Comparison of ENCODE assay signal across 16 mouse cellular contexts in the genomic region with DNA sequence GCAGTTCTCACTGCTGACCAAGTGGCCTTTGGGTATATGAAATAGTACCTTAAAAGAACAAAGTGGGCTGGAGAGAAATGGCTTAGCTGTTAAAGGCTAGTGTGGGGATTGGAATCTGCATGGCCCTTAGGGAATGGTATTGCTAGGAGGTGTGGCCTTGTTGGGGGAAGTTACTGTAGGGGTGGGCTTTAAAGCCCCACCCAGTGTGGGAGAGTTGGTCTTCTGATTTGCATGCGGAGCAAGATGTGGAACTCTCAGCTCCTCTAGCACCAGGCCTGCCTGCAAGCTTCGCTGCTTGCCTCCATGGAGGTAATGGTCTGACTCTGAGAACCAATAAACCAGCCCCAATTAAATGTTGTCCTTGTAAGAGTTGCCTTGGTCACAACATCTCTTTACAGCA. TPM values are rescaled to one million over a fixed set of nuclear protein-coding genes. Genes with fewer than 3 reads are reported as not detected.
"Had no signal": no experiment of that assay in that cellular context is flagged by ENCODE, and none has a peak within 500 bp of the region (broad histone marks: within the 10 kb centered on the region; RNA-seq: fewer than 3 reads in every experiment).

No protein-coding gene starts in this region.

- H3K9me3 ChIP-seq: intestine, embryonic 15.5 days; limb, embryonic 12.5 days; midbrain, embryonic 12.5 days; neural tube, embryonic 13.5 days; stomach, embryonic 15.5 days had no signal

- H3K4me2 ChIP-seq: intestine, embryonic 15.5 days; limb, embryonic 12.5 days; midbrain, embryonic 12.5 days; neural tube, embryonic 13.5 days; stomach, embryonic 15.5 days had no signal

- H3K27me3 ChIP-seq: intestine, embryonic 15.5 days; limb, embryonic 12.5 days; midbrain, embryonic 12.5 days; neural tube, embryonic 13.5 days; stomach, embryonic 15.5 days had no signal

- H3K9ac ChIP-seq: intestine, embryonic 15.5 days; limb, embryonic 12.5 days; liver, embryonic 14.5 days; midbrain, embryonic 12.5 days; neural tube, embryonic 13.5 days; stomach, embryonic 15.5 days had no signal

- H3K4me3 ChIP-seq: intestine, embryonic 15.5 days; layer of hippocampus, adult 2 months; limb, embryonic 12.5 days; midbrain, embryonic 12.5 days; neural tube, embryonic 13.5 days; stomach, embryonic 15.5 days had no signal

- H3K27ac ChIP-seq: intestine, embryonic 15.5 days; layer of hippocampus, adult 2 months; limb, embryonic 12.5 days; liver, embryonic 14.5 days; midbrain, embryonic 12.5 days; neural tube, embryonic 13.5 days; stomach, embryonic 15.5 days had no signal

- DNase-seq: liver; lung, adult 18-20 months; right cerebral cortex, adult 18-20 months; right cerebral cortex, postnatal 25 days; thymus, postnatal 4 days had no signal

- H3K4me1 ChIP-seq: intestine, embryonic 15.5 days; limb, embryonic 12.5 days; midbrain, embryonic 12.5 days; neural tube, embryonic 13.5 days; stomach, embryonic 15.5 days had no signal

RNA-seq across cellular contexts. Expression of gene Dio1, which starts 14.1 kb away (rescaled TPM):
- total RNA-seq: layer of hippocampus, adult 2 months; layer of hippocampus, postnatal 10 days; left cerebral cortex, postnatal 36 days; megakaryocyte-erythroid progenitor cell, adult 5-6 weeks had no signal
- polyA plus RNA-seq: limb, embryonic 12.5 days; liver, embryonic 14.5 days; midbrain, embryonic 12.5 days; midbrain, embryonic 16.5 days; neural tube, embryonic 13.5 days had no signal
